13 mouse cellular contexts compared by ENCODE assay signal in the genomic region with DNA sequence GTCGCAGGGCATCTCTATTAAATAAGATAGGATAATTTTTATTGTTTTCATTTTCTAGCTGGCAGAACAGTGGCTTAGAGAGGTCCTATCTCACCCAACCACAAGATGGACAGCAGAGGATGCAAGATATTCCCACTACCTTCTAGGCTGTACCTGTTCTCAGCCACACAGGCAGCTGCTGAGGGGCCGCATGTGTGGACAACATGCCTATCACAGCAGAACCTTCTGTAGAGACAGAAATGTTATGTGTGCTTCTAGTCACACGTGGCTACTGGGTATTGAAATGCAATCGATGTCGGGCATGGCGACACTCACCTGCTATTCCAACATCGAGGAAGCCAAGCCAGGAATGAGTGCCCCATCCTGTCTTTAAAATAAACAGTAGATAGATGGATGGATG.
DNase-seq lines count a peak whose midpoint lies in the region; TF ChIP-seq lines count a peak whose summit lies in the region.
"Had no signal": no experiment of that assay in that cellular context is flagged by ENCODE, and none has a peak within 500 bp of the region (broad histone marks: within the 10 kb centered on the region; RNA-seq: fewer than 3 reads in every experiment).

No protein-coding gene starts in this region.

- H3K27me3 ChIP-seq in heart, adult 2 months (ENCODE audit: control insufficient read depth, insufficient read depth, low read length), result no peaks in the 10 kb centered on the region

- peaks cover 1% of the 10 kb centered on the region; the same call in 1 of the 2 replicates for H3K4me1 ChIP-seq in heart, adult 2 months (ENCODE audit: control insufficient read depth, insufficient read depth, low read length)
- H3K4me1 ChIP-seq: hindbrain, embryonic 15.5 days had no signal

- TF ChIP-seq CTCF in heart, adult 2 months (IDR thresholded peaks at IDR 0.05), result no peak

- peak; percentile 41 for DNase-seq in cerebellum, adult 11 months
- DNase-seq in cerebellum, adult 18-20 months, result no peak
- DNase-seq in cerebellum, adult 9-11 months, result peak; percentile 60
- DNase-seq in cerebellum, adult 9-10 months, result no peak
- DNase-seq in heart, adult 11 months, result peak; percentile 46
- DNase-seq in heart, adult 2 months, result no peak
- DNase-seq: adrenal gland, adult 8-10 months; adrenal gland, postnatal 25 days; gastrocnemius, postnatal 25 days; kidney, adult 2 months had no signal

- no peak overlapping the region for H3K9ac ChIP-seq in heart, adult 2 months (ENCODE audit: low read depth, low read length)

- WGBS in heart, adult 2 months, result 79% methylated on average over 7 of the region's 7 CpGs

- no peak for TF ChIP-seq EP300 in heart, adult 2 months (IDR thresholded peaks at IDR 0.05; ENCODE audit: insufficient read depth, low read depth, low read length)

- no peak for TF ChIP-seq POLR2A in heart, adult 2 months (IDR thresholded peaks at IDR 0.05; ENCODE audit: insufficient read depth, low read depth, low read length)

- H3K4me3 ChIP-seq in heart, adult 2 months, result no peak overlapping the region

- intact Hi-C loops in heart, adult 2 months (cut with DNase I), result no loop called here

- H3K27ac ChIP-seq in heart, adult 2 months, result no peak overlapping the region
- H3K27ac ChIP-seq: forebrain, embryonic 10.5 days; hindbrain, embryonic 12.5 days; hindbrain, embryonic 15.5 days had no signal

- H3K36me3 ChIP-seq in heart, adult 2 months (ENCODE audit: control insufficient read depth, insufficient read depth, low read length), result no peaks in the 10 kb centered on the region
- H3K36me3 ChIP-seq: forebrain, embryonic 10.5 days; hindbrain, embryonic 12.5 days; hindbrain, embryonic 15.5 days had no signal

- H3K79me2 ChIP-seq in heart, adult 2 months (replicated peaks; ENCODE audit: control insufficient read depth, insufficient read depth, low read length), result no peaks in the 10 kb centered on the region

Comparison
In these comparisons a context has a peak if more than half of its experiments do, and no peak if none do; other contexts are left out.
1. DNase-seq: peak in cerebellum, adult 11 months (single experiment), cerebellum, adult 9-11 months (single experiment) and heart, adult 11 months (single experiment); none in cerebellum, adult 18-20 months (0 of 2), cerebellum, adult 9-10 months (single experiment) and heart, adult 2 months (0 of 2).